Mouse (Mus musculus) hindbrain, postnatal 0 days (tissue): ENCODE measurements around the gene Srpk3. TPM values are rescaled to one million over a fixed set of nuclear protein-coding genes. Genes with fewer than 3 reads are reported as not detected.

ENCODE experiments used
- ATAC-seq: fragments of 200-750 bp; cut with Nextera tagmentation; 2 replicates; pipeline ENCODE4 v1.8.0; 2017; ENCODE audit warnings: mild to moderate bottlenecking, moderate TSS enrichment, moderate library complexity
- DNase-seq: peaks from one replicate; pipeline ENCODE4 v3.0.0-alpha.2; 2015; ENCODE audit warnings: low spot score
- H3K27ac ChIP-seq: fragments of 300-500 bp; sonication (generic); 2 replicates; pipeline ENCODE4 v1.5.1; 2014; ENCODE audit warnings: mild to moderate bottlenecking
- H3K27me3 ChIP-seq: fragments of 300-500 bp; sonication (generic); 2 replicates; pipeline ENCODE4 v1.6.1; 2014; ENCODE audit warnings: low read length, mixed read lengths; ENCODE audit not compliant: insufficient read depth
- H3K36me3 ChIP-seq: fragments of 300-500 bp; sonication (generic); 2 replicates; pipeline ENCODE4 v1.6.1; 2014; ENCODE audit warnings: low read length, mixed read lengths; ENCODE audit not compliant: insufficient read depth
- H3K4me1 ChIP-seq: fragments of 300-500 bp; sonication (generic); 2 replicates; pipeline ENCODE4 v1.6.1; 2014; ENCODE audit warnings: antibody characterized with exemption, low read length, mixed read lengths; ENCODE audit not compliant: insufficient read depth
- H3K4me2 ChIP-seq: fragments of 300-500 bp; sonication (generic); 2 replicates; pipeline ENCODE4 v1.6.1; 2014; ENCODE audit warnings: low read depth, mild to moderate bottlenecking, low read length, moderate library complexity, mixed read lengths
- H3K4me3 ChIP-seq: fragments of 300-500 bp; sonication (generic); 2 replicates; pipeline ENCODE4 v1.5.1; 2014; ENCODE audit warnings: low read length
- H3K9ac ChIP-seq: fragments of 300-500 bp; sonication (generic); replicated peaks from 2 replicates; pipeline ENCODE4 v1.6.1; 2014; ENCODE audit warnings: mild to moderate bottlenecking, low read length, moderate library complexity, mixed read lengths
- H3K9me3 ChIP-seq: fragments of 300-500 bp; sonication (generic); 2 replicates; pipeline ENCODE4 v1.6.1; 2016; ENCODE audit warnings: low read length, mixed read lengths
- CTCF ChIP-seq: IDR thresholded peaks from 2 replicates; pipeline ENCODE4 v1.5.1; 2016; ENCODE audit warnings: antibody characterized with exemption, control low read depth, low read depth
- WGBS: fragments of 180-500 bp; shearing (Covaris S2); extraction: QIAGEN DNeasy Blood & Tissue Kit; methylation state at CpG from one replicate; pipeline ENCODE4 v1.1.7; 2014; 5-methylcytosine and 5-hydroxymethylcytosine counted together
- polyA plus RNA-seq: library from polyadenylated mRNA; unstranded; fragments of >200 nt; fragmentation: Nextera tagmentation; extraction: Ambion mirVana; gene quantifications from 2 replicates; pipeline ENCODE4 v1.2.1, GENCODE M21; 2015
- total RNA-seq: library from RNA; depleted of rRNA; stranded (reverse); fragments of >200 nt; gene quantifications from 2 replicates; pipeline ENCODE4 v1.2.3, GENCODE M21; 2014

Gene Srpk3
- total and polyA plus RNA-seq, 2 experiments from 2014 or later, result 2.1 to 2.7 TPM

GRCm38 (mm10) chrX:73756334-73757140 is 17.7 kb upstream of the Srpk3 start, which contains the start of gene Plxnb3:
Gene Plxnb3 (plus strand): TSS chrX:73757090.
- WGBS, result 62% methylated on average over 5 of the region's 5 CpGs
- Histone ChIP-seq H3K4me1 (no peaks in the 10 kb centered on the region), H3K9ac (no peak within 1 kb of the TSS), H3K27ac (peak within 1 kb of the TSS; percentile 20; the same call in 1 of the 2 replicates), H3K27me3 (no peaks in the 10 kb centered on the region), H3K4me3 (no peak within 1 kb of the TSS), H3K9me3 (no peaks in the 10 kb centered on the region), H3K4me2 (no peak within 1 kb of the TSS), H3K36me3 (no peaks in the 10 kb centered on the region)
- DNase-seq (no peak), ATAC-seq (peak; percentile 53)
- TF ChIP-seq CTCF, result no peak

GRCm38 (mm10) chrX:73758611-73759290 is 15.5 kb upstream of the Srpk3 start:
- Histone ChIP-seq H3K4me2 (no peak overlapping the region), H3K9me3 (no peaks in the 10 kb centered on the region), H3K4me3 (no peak overlapping the region), H3K9ac (no peak overlapping the region), H3K36me3 (no peaks in the 10 kb centered on the region), H3K27me3 (no peaks in the 10 kb centered on the region), H3K27ac (0 out of 2 replicates have a peak overlapping the region, but pooled peaks have one; percentile 20), H3K4me1 (no peaks in the 10 kb centered on the region)
- TF ChIP-seq CTCF, result no peak
- WGBS, result 60% methylated on average over 13 of the region's 13 CpGs
- DNase-seq, result peak; percentile 51
- ATAC-seq, result peak; percentile 72

- Histone ChIP-seq H3K27me3 (no peaks in the 10 kb centered on the region), H3K4me2 (no peak overlapping the region), H3K9ac (no peak overlapping the region), H3K36me3 (no peaks in the 10 kb centered on the region), H3K4me3 (no peak overlapping the region), H3K4me1 (no peaks in the 10 kb centered on the region), H3K9me3 (no peaks in the 10 kb centered on the region), H3K27ac (no peak overlapping the region)
- no peak for TF ChIP-seq CTCF
- 52% methylated on average over 1 of the region's 1 CpGs for WGBS
- peak; percentile 60; the same call in 1 of the 2 replicates for ATAC-seq
- peak; percentile 54 for DNase-seq
Observed at GRCm38 (mm10) chrX:73765311-73765710, 8.9 kb upstream of the Srpk3 start.

GRCm38 (mm10) chrX:73767267-73767666 is 6.9 kb upstream of the Srpk3 start:
- ATAC-seq, result no peak
- H3K9me3 ChIP-seq, result no peaks in the 10 kb centered on the region
- H3K9ac ChIP-seq, result no peak overlapping the region
- no peaks in the 10 kb centered on the region for H3K27me3 ChIP-seq
- DNase-seq, result no peak
- no peaks in the 10 kb centered on the region for H3K36me3 ChIP-seq
- H3K4me1 ChIP-seq, result no peaks in the 10 kb centered on the region
- H3K4me3 ChIP-seq, result no peak overlapping the region
- H3K4me2 ChIP-seq, result no peak overlapping the region
- WGBS, result 72% methylated on average over 9 of the region's 9 CpGs
- H3K27ac ChIP-seq, result no peak overlapping the region
- peak; percentile 62 for TF ChIP-seq CTCF

- H3K4me2 ChIP-seq, result no peak overlapping the region
Observed at GRCm38 (mm10) chrX:73774802-73775483, 738 bp downstream of the Srpk3 start.

GRCm38 (mm10) chrX:73782227-73782626 is 8.0 kb downstream of the Srpk3 start:
- Histone ChIP-seq H3K4me1 (0 out of 2 replicates have a peak, but pooled peaks cover 6% of the 10 kb centered on the region), H3K4me2 (no peak overlapping the region), H3K27ac (no peak overlapping the region), H3K36me3 (peaks cover 8% of the 10 kb centered on the region; the same call in 1 of the 2 replicates), H3K9ac (no peak overlapping the region), H3K4me3 (no peak overlapping the region), H3K9me3 (no peaks in the 10 kb centered on the region), H3K27me3 (no peaks in the 10 kb centered on the region)
- TF ChIP-seq CTCF, result no peak
- DNase-seq (no peak), ATAC-seq (no peak)
- 85% methylated on average over 3 of the region's 3 CpGs for WGBS

More at GRCm38 (mm10) chrX:73774802-73775483, 738 bp downstream of the Srpk3 start:
- H3K9me3 ChIP-seq, result no peaks in the 10 kb centered on the region
- H3K27me3 ChIP-seq, result no peaks in the 10 kb centered on the region
- ATAC-seq (0 out of 2 replicates have a peak, but pooled peaks have one; percentile 6), DNase-seq (no peak)
- H3K27ac ChIP-seq, result no peak overlapping the region
- WGBS, result 66% methylated on average over 10 of the region's 10 CpGs
- no peak overlapping the region for H3K4me3 ChIP-seq
- TF ChIP-seq CTCF, result no peak
- H3K36me3 ChIP-seq, result peaks cover 8% of the 10 kb centered on the region; the same call in 1 of the 2 replicates
- no peak overlapping the region for H3K9ac ChIP-seq
- no peaks in the 10 kb centered on the region for H3K4me1 ChIP-seq
